Mouse (Mus musculus): ENCODE results near the gene Cers3. TPM values are rescaled to one million over a fixed set of nuclear protein-coding genes. Genes with fewer than 3 reads are reported as not detected.

Gene Cers3
- polyA plus RNA-seq, 1 experiment from 2014 or later, result 7.6 TPM

- Histone ChIP-seq H3K4me2 (replicated peaks; ENCODE audit: low read depth, low read length) (no peak overlapping the region), H3K27me3 (ENCODE audit: control insufficient read depth, insufficient read depth, low read length) (no peaks in the 10 kb centered on the region), H3K9ac (replicated peaks; ENCODE audit: low read depth, low read length) (no peak overlapping the region), H3K36me3 (ENCODE audit: control insufficient read depth, insufficient read depth, low read length) (no peaks in the 10 kb centered on the region), H3K4me3 (ENCODE audit: low read depth, low read length) (no peak overlapping the region), H3K9me3 (ENCODE audit: control insufficient read depth, low read depth, low read length) (no peaks in the 10 kb centered on the region), H3K27ac (ENCODE audit: low read length) (no peak overlapping the region), H3K4me1 (ENCODE audit: control insufficient read depth, insufficient read depth, low read length) (peaks cover 5% of the 10 kb centered on the region; the same call in 1 of the 2 replicates)
- WGBS, result 33% methylated on average over 5 of the region's 5 CpGs
- ATAC-seq (ENCODE audit: insufficient number of reproducible peaks, insufficient read depth, low FRiP score, low read depth), result no peak
Observed at GRCm38 (mm10) chr7:66803798-66804197, 60.5 kb downstream of the Cers3 start.

GRCm38 (mm10) chr7:66806801-66807200 lies 63.5 kb downstream of the Cers3 start:
- Histone ChIP-seq H3K9ac (replicated peaks; ENCODE audit: low read depth, low read length) (no peak overlapping the region), H3K4me3 (ENCODE audit: low read depth, low read length) (no peak overlapping the region), H3K4me1 (ENCODE audit: control insufficient read depth, insufficient read depth, low read length) (peaks cover 2% of the 10 kb centered on the region; the same call in 1 of the 2 replicates), H3K27me3 (ENCODE audit: control insufficient read depth, insufficient read depth, low read length) (no peaks in the 10 kb centered on the region), H3K27ac (ENCODE audit: low read length) (no peak overlapping the region), H3K36me3 (ENCODE audit: control insufficient read depth, insufficient read depth, low read length) (no peaks in the 10 kb centered on the region), H3K4me2 (replicated peaks; ENCODE audit: low read depth, low read length) (no peak overlapping the region), H3K9me3 (ENCODE audit: control insufficient read depth, low read depth, low read length) (no peaks in the 10 kb centered on the region)
- no peak for ATAC-seq (ENCODE audit: insufficient number of reproducible peaks, insufficient read depth, low FRiP score, low read depth)
- WGBS, result 69% methylated on average over 3 of the region's 3 CpGs

- Histone ChIP-seq H3K4me3 (ENCODE audit: low read depth, low read length) (no peak overlapping the region), H3K27ac (ENCODE audit: low read length) (no peak overlapping the region), H3K4me1 (ENCODE audit: control insufficient read depth, insufficient read depth, low read length) (no peaks in the 10 kb centered on the region), H3K9ac (replicated peaks; ENCODE audit: low read depth, low read length) (no peak overlapping the region), H3K4me2 (replicated peaks; ENCODE audit: low read depth, low read length) (no peak overlapping the region), H3K27me3 (ENCODE audit: control insufficient read depth, insufficient read depth, low read length) (no peaks in the 10 kb centered on the region), H3K36me3 (ENCODE audit: control insufficient read depth, insufficient read depth, low read length) (no peaks in the 10 kb centered on the region), H3K9me3 (ENCODE audit: control insufficient read depth, low read depth, low read length) (no peaks in the 10 kb centered on the region)
- 91% methylated on average over 7 of the region's 7 CpGs for WGBS
- ATAC-seq (ENCODE audit: insufficient number of reproducible peaks, insufficient read depth, low FRiP score, low read depth), result no peak
Observed at GRCm38 (mm10) chr7:66810436-66810835, 67.1 kb downstream of the Cers3 start.

GRCm38 (mm10) chr7:66811294-66811693 lies 68.0 kb downstream of the Cers3 start:
- no peak overlapping the region for H3K9ac ChIP-seq (replicated peaks; ENCODE audit: low read depth, low read length)
- H3K36me3 ChIP-seq (ENCODE audit: control insufficient read depth, insufficient read depth, low read length), result no peaks in the 10 kb centered on the region
- WGBS, result 73% methylated on average over 1 of the region's 1 CpGs
- H3K9me3 ChIP-seq (ENCODE audit: control insufficient read depth, low read depth, low read length), result no peaks in the 10 kb centered on the region
- no peak overlapping the region for H3K27ac ChIP-seq (ENCODE audit: low read length)
- no peak for ATAC-seq (ENCODE audit: insufficient number of reproducible peaks, insufficient read depth, low FRiP score, low read depth)
- no peak overlapping the region for H3K4me3 ChIP-seq (ENCODE audit: low read depth, low read length)
- no peaks in the 10 kb centered on the region for H3K27me3 ChIP-seq (ENCODE audit: control insufficient read depth, insufficient read depth, low read length)
- H3K4me1 ChIP-seq (ENCODE audit: control insufficient read depth, insufficient read depth, low read length), result no peaks in the 10 kb centered on the region
- no peak overlapping the region for H3K4me2 ChIP-seq (replicated peaks; ENCODE audit: low read depth, low read length)

- H3K9me3 ChIP-seq (ENCODE audit: control insufficient read depth, low read depth, low read length), result no peaks in the 10 kb centered on the region
- no peaks in the 10 kb centered on the region for H3K27me3 ChIP-seq (ENCODE audit: control insufficient read depth, insufficient read depth, low read length)
- no peak overlapping the region for H3K9ac ChIP-seq (replicated peaks; ENCODE audit: low read depth, low read length)
- ATAC-seq (ENCODE audit: insufficient number of reproducible peaks, insufficient read depth, low FRiP score, low read depth), result no peak
- H3K4me3 ChIP-seq (ENCODE audit: low read depth, low read length), result no peak overlapping the region
- WGBS, result 80% methylated on average over 4 of the region's 4 CpGs
- H3K4me2 ChIP-seq (replicated peaks; ENCODE audit: low read depth, low read length), result no peak overlapping the region
- no peaks in the 10 kb centered on the region for H3K4me1 ChIP-seq (ENCODE audit: control insufficient read depth, insufficient read depth, low read length)
- H3K27ac ChIP-seq (ENCODE audit: low read length), result no peak overlapping the region
- H3K36me3 ChIP-seq (ENCODE audit: control insufficient read depth, insufficient read depth, low read length), result no peaks in the 10 kb centered on the region
Observed at GRCm38 (mm10) chr7:66812289-66812688, 69.0 kb downstream of the Cers3 start.

- WGBS, result 50% methylated on average over 9 of the region's 9 CpGs
- no peak overlapping the region for H3K4me3 ChIP-seq (ENCODE audit: low read depth, low read length)
- H3K27ac ChIP-seq (ENCODE audit: low read length), result no peak overlapping the region
- no peaks in the 10 kb centered on the region for H3K9me3 ChIP-seq (ENCODE audit: control insufficient read depth, low read depth, low read length)
- H3K36me3 ChIP-seq (ENCODE audit: control insufficient read depth, insufficient read depth, low read length), result no peaks in the 10 kb centered on the region
- no peaks in the 10 kb centered on the region for H3K4me1 ChIP-seq (ENCODE audit: control insufficient read depth, insufficient read depth, low read length)
- no peak overlapping the region for H3K9ac ChIP-seq (replicated peaks; ENCODE audit: low read depth, low read length)
- H3K4me2 ChIP-seq (replicated peaks; ENCODE audit: low read depth, low read length), result no peak overlapping the region
- no peaks in the 10 kb centered on the region for H3K27me3 ChIP-seq (ENCODE audit: control insufficient read depth, insufficient read depth, low read length)
- no peak for ATAC-seq (ENCODE audit: insufficient number of reproducible peaks, insufficient read depth, low FRiP score, low read depth)
Observed at GRCm38 (mm10) chr7:66812737-66813136, 69.4 kb downstream of the Cers3 start.

GRCm38 (mm10) chr7:66813172-66813571 lies 69.9 kb downstream of the Cers3 start:
- H3K27ac ChIP-seq (ENCODE audit: low read length), result no peak overlapping the region
- H3K27me3 ChIP-seq (ENCODE audit: control insufficient read depth, insufficient read depth, low read length), result no peaks in the 10 kb centered on the region
- no peak overlapping the region for H3K4me3 ChIP-seq (ENCODE audit: low read depth, low read length)
- H3K36me3 ChIP-seq (ENCODE audit: control insufficient read depth, insufficient read depth, low read length), result no peaks in the 10 kb centered on the region
- no peaks in the 10 kb centered on the region for H3K4me1 ChIP-seq (ENCODE audit: control insufficient read depth, insufficient read depth, low read length)
- ATAC-seq (ENCODE audit: insufficient number of reproducible peaks, insufficient read depth, low FRiP score, low read depth), result no peak
- no peak overlapping the region for H3K9ac ChIP-seq (replicated peaks; ENCODE audit: low read depth, low read length)
- H3K4me2 ChIP-seq (replicated peaks; ENCODE audit: low read depth, low read length), result no peak overlapping the region
- no peaks in the 10 kb centered on the region for H3K9me3 ChIP-seq (ENCODE audit: control insufficient read depth, low read depth, low read length)
- 68% methylated on average over 1 of the region's 1 CpGs for WGBS

GRCm38 (mm10) chr7:66815526-66815925 lies 72.2 kb downstream of the Cers3 start:
- Histone ChIP-seq H3K4me3 (ENCODE audit: low read depth, low read length) (no peak overlapping the region), H3K36me3 (ENCODE audit: control insufficient read depth, insufficient read depth, low read length) (no peaks in the 10 kb centered on the region), H3K27ac (ENCODE audit: low read length) (no peak overlapping the region), H3K9ac (replicated peaks; ENCODE audit: low read depth, low read length) (no peak overlapping the region), H3K4me1 (ENCODE audit: control insufficient read depth, insufficient read depth, low read length) (no peaks in the 10 kb centered on the region), H3K4me2 (replicated peaks; ENCODE audit: low read depth, low read length) (no peak overlapping the region), H3K27me3 (ENCODE audit: control insufficient read depth, insufficient read depth, low read length) (no peaks in the 10 kb centered on the region), H3K9me3 (ENCODE audit: control insufficient read depth, low read depth, low read length) (no peaks in the 10 kb centered on the region)
- 88% methylated on average over 6 of the region's 6 CpGs for WGBS
- ATAC-seq (ENCODE audit: insufficient number of reproducible peaks, insufficient read depth, low FRiP score, low read depth), result no peak

- Histone ChIP-seq H3K4me1 (ENCODE audit: control insufficient read depth, insufficient read depth, low read length) (peaks cover 9% of the 10 kb centered on the region), H3K27me3 (ENCODE audit: control insufficient read depth, insufficient read depth, low read length) (no peaks in the 10 kb centered on the region), H3K4me3 (ENCODE audit: low read depth, low read length) (no peak overlapping the region), H3K27ac (ENCODE audit: low read length) (no peak overlapping the region), H3K9me3 (ENCODE audit: control insufficient read depth, low read depth, low read length) (no peaks in the 10 kb centered on the region), H3K36me3 (ENCODE audit: control insufficient read depth, insufficient read depth, low read length) (no peaks in the 10 kb centered on the region), H3K9ac (replicated peaks; ENCODE audit: low read depth, low read length) (no peak overlapping the region), H3K4me2 (replicated peaks; ENCODE audit: low read depth, low read length) (no peak overlapping the region)
- WGBS, result 24% methylated on average over 6 of the region's 6 CpGs
- ATAC-seq (ENCODE audit: insufficient number of reproducible peaks, insufficient read depth, low FRiP score, low read depth), result no peak
Observed at GRCm38 (mm10) chr7:66820034-66820433, 76.7 kb downstream of the Cers3 start.

All from stomach, embryonic 14.5 days (tissue).